Mouse (Mus musculus) mature B cell (primary cell): ENCODE results near the gene Tmem104.

Experiments used
- in situ Hi-C: fragments of 300-500 bp; cut with MboI; formaldehyde crosslinking; loops from 2 replicates; pipeline ENCODE4 v1.14.3; 2019

Gene Tmem104

GRCm38 (mm10) chr11:115264862-115265668 lies 77.8 kb downstream of the Tmem104 start:
- in situ Hi-C loops = no loop called here

GRCm38 (mm10) chr11:115265771-115266399 lies 78.6 kb downstream of the Tmem104 start:
- in situ Hi-C loops = no loop called here

- in situ Hi-C loops = no loop called here
These were observed 79.1 kb downstream of the Tmem104 start for GRCm38 (mm10) chr11:115266400-115266778.

GRCm38 (mm10) chr11:115267061-115267883 lies 80.0 kb downstream of the Tmem104 start, which contains the start of gene Grin2c:
Grin2c (minus strand) TSS chr11:115267243.
- in situ Hi-C loops = no loop called here

- in situ Hi-C loops = no loop called here
These were observed 80.7 kb downstream of the Tmem104 start for GRCm38 (mm10) chr11:115267958-115268357.

GRCm38 (mm10) chr11:115269330-115270066 lies 82.2 kb downstream of the Tmem104 start:
- in situ Hi-C loops = no loop called here

- in situ Hi-C loops = no loop called here
These were observed 83.0 kb downstream of the Tmem104 start for GRCm38 (mm10) chr11:115270148-115270861.

- in situ Hi-C loops = no loop called here
These were observed 83.8 kb downstream of the Tmem104 start for GRCm38 (mm10) chr11:115271052-115271451.

GRCm38 (mm10) chr11:115271481-115271880 lies 84.2 kb downstream of the Tmem104 start:
- in situ Hi-C loops = no loop called here

- in situ Hi-C loops = no loop called here
These were observed 85.7 kb downstream of the Tmem104 start for GRCm38 (mm10) chr11:115272894-115273498.

- in situ Hi-C loops = no loop called here
These were observed 86.4 kb downstream of the Tmem104 start for GRCm38 (mm10) chr11:115273735-115274134.

- in situ Hi-C loops = no loop called here
These were observed 86.9 kb downstream of the Tmem104 start for GRCm38 (mm10) chr11:115274178-115274577.

- in situ Hi-C loops = no loop called here
These were observed 87.5 kb downstream of the Tmem104 start for GRCm38 (mm10) chr11:115274771-115275170.

- in situ Hi-C loops = no loop called here
These were observed 88.2 kb downstream of the Tmem104 start for GRCm38 (mm10) chr11:115275509-115275908.

GRCm38 (mm10) chr11:115275954-115276353 lies 88.7 kb downstream of the Tmem104 start:
- in situ Hi-C loops = no loop called here

- in situ Hi-C loops = no loop called here
These were observed 89.7 kb downstream of the Tmem104 start, which contains the start of gene Fdxr for GRCm38 (mm10) chr11:115276780-115277603. Fdxr (minus strand) TSS chr11:115277050.

- in situ Hi-C loops = no loop called here
These were observed 90.3 kb downstream of the Tmem104 start for GRCm38 (mm10) chr11:115277604-115277975.

GRCm38 (mm10) chr11:115278176-115278575 lies 90.9 kb downstream of the Tmem104 start:
- in situ Hi-C loops = no loop called here

GRCm38 (mm10) chr11:115279726-115280125 lies 92.4 kb downstream of the Tmem104 start:
- in situ Hi-C loops = no loop called here

GRCm38 (mm10) chr11:115282295-115282694 lies 95.0 kb downstream of the Tmem104 start:
- in situ Hi-C loops = no loop called here
